Mouse (Mus musculus) layer of hippocampus, postnatal 10 days (tissue): Measurements from ENCODE around the gene Gm5751. TPM values are rescaled to one million over a fixed set of nuclear protein-coding genes. Genes with fewer than 3 reads are reported as not detected.
"Not testable (repeated sequence)": the region's sequence is repeated elsewhere in the genome, so short reads cannot be mapped to it uniquely, and the experiment has no call there.

Source experiments
- DNase-seq, 2 experiments: peaks; one replicate each; pipeline ENCODE4 v3.0.0; 2021; ENCODE audit warnings: low spot score in 2 of 2
- long read RNA-seq: library from polyadenylated mRNA; stranded (forward); transcript quantifications from one replicate; pipeline ENCODE4 v2.0.0, GENCODE M21; 2023
- total RNA-seq, 2 experiments: library from RNA; stranded (reverse); gene quantifications; 2 replicates each; pipeline ENCODE4 v1.2.3; 2021

The Gm5751 gene
- total RNA-seq, result not detected
- long read RNA-seq, result 0 reads

- DNase-seq, result not testable (repeated sequence)
These were observed at the start of gene Gm5751 for GRCm38 (mm10) chrX:8873953-8874352. TSS of gene Gm5751 (plus strand) at chrX:8874253.

GRCm38 (mm10) chrX:8832043-8832442, 42.0 kb upstream of the Gm5751 start:
- peak; percentile 60 to 71 for DNase-seq

GRCm38 (mm10) chrX:8843694-8844093, 30.4 kb upstream of the Gm5751 start, which contains the start of gene Gm6592:
TSS of gene Gm6592 (plus strand) at chrX:8843994.
- DNase-seq, result no peak

- DNase-seq, result no peak
These were observed 21.6 kb upstream of the Gm5751 start for GRCm38 (mm10) chrX:8852486-8852885.

- peak; percentile 63 to 74 for DNase-seq
These were observed 9.7 kb upstream of the Gm5751 start for GRCm38 (mm10) chrX:8864331-8864730.

- DNase-seq, result no peak
These were observed 10.3 kb downstream of the Gm5751 start for GRCm38 (mm10) chrX:8884336-8884735.

- no peak for DNase-seq
These were observed 17.9 kb downstream of the Gm5751 start for GRCm38 (mm10) chrX:8891975-8892342.

GRCm38 (mm10) chrX:8892343-8893155, 18.5 kb downstream of the Gm5751 start, which contains the start of gene B630019K06Rik:
TSS of gene B630019K06Rik (plus strand) at chrX:8892382.
- peak; percentile 29 to 57 for DNase-seq

GRCm38 (mm10) chrX:8893182-8893651, 19.2 kb downstream of the Gm5751 start:
- DNase-seq, result peak; percentile 36 to 39

GRCm38 (mm10) chrX:8900823-8901222, 26.8 kb downstream of the Gm5751 start:
- no peak for DNase-seq

GRCm38 (mm10) chrX:8901906-8902472, 27.9 kb downstream of the Gm5751 start:
- peak in 1 of 2 experiments; percentile 5 for DNase-seq

GRCm38 (mm10) chrX:8921080-8921479, 47.0 kb downstream of the Gm5751 start:
- no peak for DNase-seq

GRCm38 (mm10) chrX:8921813-8922607, 48.0 kb downstream of the Gm5751 start:
- DNase-seq, result peak; percentile 26 to 29

GRCm38 (mm10) chrX:8927308-8927707, 53.3 kb downstream of the Gm5751 start:
- DNase-seq, result no peak

Other genes with a start within 250 kb of the Gm5751 start
- not detected for gene Ssxb8, start 183.4 kb upstream of the Gm5751 start, total RNA-seq
- not detected for gene Ssx9, start 125.8 kb upstream of the Gm5751 start, total RNA-seq
- gene Ssxb5, start 70.6 kb upstream of the Gm5751 start, total RNA-seq, result not detected
- gene Gm6592, start 30.3 kb upstream of the Gm5751 start, total RNA-seq, result not detected
- gene B630019K06Rik, start 18.1 kb downstream of the Gm5751 start, total RNA-seq, result 10 to 100 TPM; 24.0 to 26.4 TPM
- not detected for gene Fthl17b, start 88.7 kb downstream of the Gm5751 start, total RNA-seq
- gene Fthl17c, start 102.3 kb downstream of the Gm5751 start, total RNA-seq, result not detected
- not detected for gene Fthl17d, start 112.5 kb downstream of the Gm5751 start, total RNA-seq
- not detected for gene Fthl17e, start 159.2 kb downstream of the Gm5751 start, total RNA-seq
- not detected for gene Fthl17f, start 188.8 kb downstream of the Gm5751 start, total RNA-seq
- not detected for gene 4930402K13Rik, start 230.3 kb downstream of the Gm5751 start, total RNA-seq